Mouse (Mus musculus) C3H10T1/2 (cell line): Measurements from ENCODE around the gene Optn. TPM values are rescaled to one million over a fixed set of nuclear protein-coding genes. Genes with fewer than 3 reads are reported as not detected.

ENCODE experiments used
- polyA plus RNA-seq, 2 experiments: library from polyadenylated mRNA; unstranded; fragments of >200 nt; fragmentation: generic; extraction: Trizol; gene quantifications; one replicate each; pipeline ENCODE4 v1.2.1; 2012; ENCODE audit warnings: missing spikeins in 2 of 2

The Optn gene
- 1 to 10 TPM; 2.9 to 9.1 TPM for polyA plus RNA-seq

GRCm38 (mm10) chr2:5063299-5064205, at the start of gene Optn:
Gene Optn, minus strand, starts transcription at chr2:5064051.

GRCm38 (mm10) chr2:5012491-5013324, 51.1 kb downstream of the Optn start, which contains the start of gene Mcm10:
Gene Mcm10, minus strand, starts transcription at chr2:5012791.

GRCm38 (mm10) chr2:4975807-4976206, 88.0 kb downstream of the Optn start, which contains the start of gene Ucma:
Gene Ucma, plus strand, starts transcription at chr2:4976122.

Other genes starting within 250 kb of the Optn start
- gene Sephs1, start 182.5 kb downstream of the Optn start, polyA plus RNA-seq, result 10 to 100 TPM in 1 of 2 experiments, 1 to 10 TPM in 1; 7.1 to 22.4 TPM
- gene Phyh, start 145.0 kb downstream of the Optn start, polyA plus RNA-seq, result under 1 TPM; 0.02 to 0.99 TPM
- under 1 TPM in 1 of 2 experiments, not detected in 1; 0.57 TPM for gene Ucma, start 87.9 kb downstream of the Optn start, polyA plus RNA-seq
- gene Mcm10, start 51.3 kb downstream of the Optn start, polyA plus RNA-seq, result 10 to 100 TPM in 1 of 2 experiments, 1 to 10 TPM in 1; 6.7 to 15.1 TPM
- gene Ccdc3, start 73.7 kb upstream of the Optn start, polyA plus RNA-seq, result under 1 TPM; 0.01 to 0.04 TPM